ENCODE assay signal across 8 mouse cellular contexts in the genomic region with DNA sequence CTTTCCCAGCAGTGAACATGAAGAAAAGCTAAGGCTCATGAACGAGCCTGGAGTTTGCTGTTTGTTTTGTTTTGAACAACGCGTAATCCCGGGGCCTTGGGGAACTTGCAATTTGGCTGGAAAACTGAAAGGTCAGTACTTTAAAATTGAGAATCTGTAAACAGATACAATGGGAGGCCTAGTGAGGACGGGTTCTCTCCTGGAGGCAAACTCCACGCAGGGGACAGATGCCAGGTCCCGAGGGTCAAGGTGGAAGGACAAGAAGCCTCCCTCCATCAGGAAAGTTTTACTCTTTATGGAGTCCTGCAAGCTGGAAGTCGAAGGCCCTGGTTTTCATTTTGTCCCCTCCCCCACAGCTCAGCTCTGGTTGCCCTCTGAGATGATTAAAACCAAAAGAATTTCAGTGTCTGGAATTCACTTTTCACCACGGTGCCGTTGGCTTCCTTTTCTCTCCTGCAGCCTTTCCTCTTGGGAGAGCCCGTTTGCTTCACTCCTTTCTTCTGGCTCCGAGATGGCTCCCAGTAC. TPM values are rescaled to one million over a fixed set of nuclear protein-coding genes. Genes with fewer than 3 reads are reported as not detected.
DNase-seq lines count a peak whose midpoint lies in the region; ATAC-seq and TF ChIP-seq lines count a peak whose summit lies in the region.

No protein-coding gene starts in this region.

- DNase-seq in Patski (ENCODE audit: low read depth, low spot score) = peak; percentile 97
- peak; percentile 65 for DNase-seq in embryo, embryonic 9.5 days (ENCODE audit: extremely low spot score)
- DNase-seq in cerebellum, adult 11 months = no peak
- no peak for DNase-seq in left cerebral cortex, postnatal 14 days (ENCODE audit: low spot score in 2 of 2)

- intact Hi-C loops in left cerebral cortex, postnatal 14 days (cut with DNase I) = no loop called here

- in situ Hi-C loops in Patski (cut with MboI; ENCODE audit: low pct_unique_long_range_greater_than_20kb) = no loop called here

- ATAC-seq in Patski = peak; percentile 63
- no peak for ATAC-seq in heart, embryonic 15.5 days (replicated peaks; ENCODE audit: insufficient number of reproducible peaks, insufficient read depth, low FRiP score, low read depth)
- ATAC-seq in limb, embryonic 12.5 days (ENCODE audit: insufficient number of reproducible peaks, insufficient read depth, low FRiP score, low TSS enrichment, low read depth) = no peak
- no peak for ATAC-seq in neural tube, embryonic 12.5 days (ENCODE audit: low FRiP score, low read depth)
- no peak for ATAC-seq in erythroid progenitor cell, adult 5-6 weeks (replicated peaks; ENCODE audit: low FRiP score, poor library complexity, severe bottlenecking)

- CTCF ChIA-PET in Patski (lab: Charles Lee) = interaction anchor here (0.8 to 2.2 kb wide), 8 partner anchors 8 to 67 kb away, joined by 3 to 10 read pairs (median 4); no protein-coding TSS in a partner anchor

- H3K36me3 ChIP-seq in heart, embryonic 15.5 days = no peaks in the 10 kb centered on the region
- H3K36me3 ChIP-seq in limb, embryonic 12.5 days = peaks cover 24% of the 10 kb centered on the region
- no peaks in the 10 kb centered on the region for H3K36me3 ChIP-seq in neural tube, embryonic 12.5 days

- TF ChIP-seq CTCF in Patski (IDR thresholded peaks at IDR 0.05) = no peak

- H3K27ac ChIP-seq in heart, embryonic 15.5 days = peak overlapping the region; percentile 79
- H3K27ac ChIP-seq in limb, embryonic 12.5 days = peak overlapping the region; percentile 96
- H3K27ac ChIP-seq in neural tube, embryonic 12.5 days = no peak overlapping the region

- H3K4me2 ChIP-seq in heart, embryonic 15.5 days = peak overlapping the region; percentile 33
- H3K4me2 ChIP-seq in limb, embryonic 12.5 days = peak overlapping the region; percentile 51
- peak overlapping the region; percentile 24 for H3K4me2 ChIP-seq in neural tube, embryonic 12.5 days (replicated peaks)

- WGBS in heart, embryonic 15.5 days = 16% methylated on average over 12 of the region's 12 CpGs
- WGBS in limb, embryonic 12.5 days = 4% methylated on average over 12 of the region's 12 CpGs
- 28% methylated on average over 12 of the region's 12 CpGs for WGBS in neural tube, embryonic 12.5 days

- H3K27me3 ChIP-seq in Patski = no peaks in the 10 kb centered on the region
- H3K27me3 ChIP-seq in heart, embryonic 15.5 days = no peaks in the 10 kb centered on the region
- H3K27me3 ChIP-seq in limb, embryonic 12.5 days = no peaks in the 10 kb centered on the region
- H3K27me3 ChIP-seq in neural tube, embryonic 12.5 days (replicated peaks) = no peaks in the 10 kb centered on the region

- H3K9me3 ChIP-seq in heart, embryonic 15.5 days (replicated peaks) = no peaks in the 10 kb centered on the region
- H3K9me3 ChIP-seq in limb, embryonic 12.5 days = no peaks in the 10 kb centered on the region
- H3K9me3 ChIP-seq in neural tube, embryonic 12.5 days = no peaks in the 10 kb centered on the region

- POLR2A ChIA-PET in Patski (lab: Charles Lee) = interaction anchor here (0.6 to 5.3 kb wide), 7 partner anchors 9 to 267 kb away, joined by 3 to 41 read pairs (median 4); no protein-coding TSS in a partner anchor

- H3K4me1 ChIP-seq in heart, embryonic 15.5 days (replicated peaks) = peaks cover 68% of the 10 kb centered on the region
- H3K4me1 ChIP-seq in limb, embryonic 12.5 days (replicated peaks) = peaks cover 94% of the 10 kb centered on the region
- H3K4me1 ChIP-seq in neural tube, embryonic 12.5 days = peaks cover 69% of the 10 kb centered on the region

- no peak overlapping the region for H3K4me3 ChIP-seq in heart, embryonic 15.5 days
- 0 out of 2 replicates have a peak overlapping the region, but pooled peaks have one; percentile 6 for H3K4me3 ChIP-seq in limb, embryonic 12.5 days (replicated peaks)
- no peak overlapping the region for H3K4me3 ChIP-seq in neural tube, embryonic 12.5 days

- H3K9ac ChIP-seq in heart, embryonic 15.5 days = peak overlapping the region; percentile 5; the same call in 1 of the 2 replicates
- peak overlapping the region; percentile 40; the same call in 1 of the 2 replicates for H3K9ac ChIP-seq in limb, embryonic 12.5 days (replicated peaks)
- no peak overlapping the region for H3K9ac ChIP-seq in neural tube, embryonic 12.5 days

RNA-seq across cellular contexts. Expression of gene Kirrel, which starts 16.7 kb away (rescaled TPM):
- 156 TPM for polyA plus RNA-seq in Patski (2021)
- polyA plus RNA-seq in heart, embryonic 15.5 days (2015; fragmentation: Nextera tagmentation; extraction: Ambion mirVana) = 9.0 and 13.1 TPM in 2 replicates
- polyA plus RNA-seq in limb, embryonic 12.5 days (2016; fragmentation: Nextera tagmentation; extraction: Ambion mirVana) = 17.5 and 22.1 TPM in 2 replicates
- polyA plus RNA-seq in neural tube, embryonic 12.5 days (2016; fragmentation: Nextera tagmentation; extraction: Ambion mirVana) = 12.9 and 13.2 TPM in 2 replicates
- total RNA-seq in erythroid progenitor cell, adult 5-6 weeks (2015; ENCODE audit: low replicate concordance) = not detected in 2 replicates
- total RNA-seq in erythroid progenitor cell, adult 5-6 weeks (2017; ENCODE audit: low replicate concordance) = not detected in 2 replicates
- 1 to 10 TPM; 4.2 to 5.2 TPM for total RNA-seq in left cerebral cortex, postnatal 14 days (2021)

Comparison
In these comparisons a context has a peak if more than half of its experiments do, and no peak if none do; other contexts are left out.
1. DNase-seq: peak in Patski (single experiment) and embryo, embryonic 9.5 days (single experiment); none in cerebellum, adult 11 months (single experiment) and left cerebral cortex, postnatal 14 days (0 of 2).
2. Peak in every context shown above with its lines, with median percentiles within 50 percentile points of each other: H3K4me2 ChIP-seq.